Mouse (Mus musculus) stomach, postnatal 0 days (tissue): ENCODE data around the gene Tbc1d13.

Experiments
- CTCF ChIP-seq: IDR thresholded peaks from 2 replicates; pipeline ENCODE4 v1.5.1; 2016; ENCODE audit warnings: antibody characterized with exemption, low read depth, mild to moderate bottlenecking, moderate library complexity
- EP300 ChIP-seq: optimal IDR thresholded peaks from 2 replicates; pipeline ENCODE3; 2016; ENCODE audit warnings: antibody characterized with exemption

DNA sequence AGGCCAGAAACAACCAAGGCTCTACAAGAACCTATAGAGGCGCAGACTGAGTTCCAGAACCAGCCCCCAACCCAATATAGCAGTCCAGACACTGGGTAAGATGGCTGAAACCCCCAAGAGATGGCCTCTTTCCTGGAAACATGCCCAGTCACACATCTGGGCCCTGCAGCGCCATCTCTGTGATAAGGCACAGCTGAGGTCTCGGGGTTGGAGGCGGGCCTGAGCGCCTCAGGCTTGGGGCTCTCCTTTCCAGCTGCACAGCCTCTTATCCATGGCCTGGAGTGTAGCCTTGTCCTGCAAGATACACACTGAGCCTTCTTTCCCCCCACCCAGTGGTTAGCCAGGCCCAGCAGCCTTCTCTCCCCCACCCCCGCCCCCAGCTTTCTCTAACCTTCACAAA lies 51.7 kb downstream of the Tbc1d13 start:
- no peak for TF ChIP-seq EP300
- TF ChIP-seq CTCF, result no peak
